Mouse (Mus musculus) testis, adult 10 weeks (tissue): Measurements from ENCODE around the gene Secisbp2l. TPM values are rescaled to one million over a fixed set of nuclear protein-coding genes. Genes with fewer than 3 reads are reported as not detected.

ENCODE experiments used
- polyA plus RNA-seq: library from polyadenylated mRNA; stranded (reverse); fragments of 350-450 nt; fragmentation: Illumina TruSeq; extraction: RNeasy Lipid Tissue Mini Kit (QIAGEN cat#74804); gene quantifications from one replicate; pipeline ENCODE4 v1.2.3, GENCODE M21; 2014; ENCODE audit warnings: low read depth, low replicate concordance

Gene Secisbp2l
- 15.6 TPM for polyA plus RNA-seq

DNA sequence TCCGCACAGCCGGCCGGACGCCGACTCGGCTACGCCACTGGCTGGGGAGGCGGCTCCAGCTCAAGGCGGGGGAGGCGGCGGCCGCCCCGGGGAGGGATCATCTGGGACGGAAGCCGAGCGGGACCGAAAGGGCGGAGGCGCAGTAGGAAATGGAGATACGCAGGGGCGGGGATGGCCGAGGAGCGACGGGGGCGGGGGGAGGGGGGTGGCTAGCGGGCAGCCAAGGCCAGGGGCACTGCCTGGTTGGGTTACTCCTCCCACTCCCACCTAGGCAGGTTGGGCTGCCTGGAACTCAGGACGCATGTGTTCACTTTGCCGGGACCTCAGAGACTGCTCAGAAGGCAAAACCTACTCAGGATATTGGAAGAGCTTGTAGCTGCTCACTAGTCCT is at the start of gene Secisbp2l:
Secisbp2l (minus strand) TSS at position 152 of the 391 bp plus-strand sequence.

DNA sequence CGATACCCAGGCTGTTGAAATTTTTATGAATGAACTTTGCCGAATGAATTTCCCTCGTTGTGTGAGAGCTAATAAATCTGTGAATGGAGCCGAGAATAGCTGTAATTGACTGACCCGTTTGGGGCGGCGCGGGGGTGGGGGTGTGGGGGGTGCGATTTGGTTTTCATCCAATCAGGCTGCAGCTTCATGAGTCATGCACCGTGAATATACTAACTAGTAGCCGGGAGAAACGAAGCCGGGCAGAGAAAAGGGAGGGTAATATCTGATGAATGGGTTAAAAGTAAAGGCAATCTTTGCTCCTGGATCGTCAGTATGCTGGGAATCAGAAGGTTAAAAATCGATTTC is 58.6 kb downstream of the Secisbp2l start, which contains the start of gene Shc4:
Shc4 (minus strand) TSS at position 63 of the 345 bp plus-strand sequence.

Other genes starting within 250 kb of the Secisbp2l start
- 3.0 TPM for gene Cep152, start 157.8 kb downstream of the Secisbp2l start, polyA plus RNA-seq
- gene Eid1, start 109.8 kb downstream of the Secisbp2l start, polyA plus RNA-seq, result 46.0 TPM
- 17.8 TPM for gene Shc4, start 58.7 kb downstream of the Secisbp2l start, polyA plus RNA-seq
- 31.7 TPM for gene Galk2, start 76.2 kb upstream of the Secisbp2l start, polyA plus RNA-seq
- 379 TPM for gene Cops2, start 76.3 kb upstream of the Secisbp2l start, polyA plus RNA-seq